Mouse (Mus musculus): ENCODE data around the gene Thsd4. TPM values are rescaled to one million over a fixed set of nuclear protein-coding genes. Genes with fewer than 3 reads are reported as not detected.
A peak's percentile ranks its signal among the peaks of the same experiment; 100 is the strongest.

Gene Thsd4
- total RNA-seq (2021) = 1 to 10 TPM; 7.5 to 8.9 TPM
- long read RNA-seq, experiment 1, partial matches to known transcripts = 0 of 1 reads
- long read RNA-seq, experiment 1, other reads (novel, unspliced or antisense) = 1 of 1 reads
- long read RNA-seq, experiment 2, full-length matches to known transcripts = 2 of 3 reads
- long read RNA-seq, experiment 2, partial matches to known transcripts = 0 of 3 reads
- long read RNA-seq, experiment 2, other reads (novel, unspliced or antisense) = 1 of 3 reads

- intact Hi-C loops (cut with DNase I) = loop anchor here (10.0 kb wide), 1 partner anchor 247 kb away; no protein-coding TSS in a partner anchor
These were observed at the start of gene Thsd4 for GRCm38 (mm10) chr9:60521806-60522264. Gene Thsd4, minus strand, starts transcription at chr9:60522046.

GRCm38 (mm10) chr9:60571041-60571440 is 49.2 kb upstream of the Thsd4 start:
- DNase-seq (ENCODE audit: low spot score in 2 of 2) = no peak
- intact Hi-C loops (cut with DNase I) = no loop called here

More at GRCm38 (mm10) chr9:60521806-60522264, at the start of gene Thsd4:
- DNase-seq (ENCODE audit: low spot score in 2 of 2) = peak in 1 of 2 experiments; percentile 21

- DNase-seq (ENCODE audit: low spot score in 2 of 2) = no peak
- intact Hi-C loops (cut with DNase I) = no loop called here
These were observed 47.5 kb upstream of the Thsd4 start for GRCm38 (mm10) chr9:60569366-60569765.

GRCm38 (mm10) chr9:60563809-60564208 is 42.0 kb upstream of the Thsd4 start:
- no peak for DNase-seq (ENCODE audit: low spot score in 2 of 2)
- intact Hi-C loops (cut with DNase I) = no loop called here

- no peak for DNase-seq (ENCODE audit: low spot score in 2 of 2)
- intact Hi-C loops (cut with DNase I) = no loop called here
These were observed 40.9 kb upstream of the Thsd4 start for GRCm38 (mm10) chr9:60562443-60563371.

GRCm38 (mm10) chr9:60561641-60562289 is 39.9 kb upstream of the Thsd4 start:
- intact Hi-C loops (cut with DNase I) = no loop called here
- DNase-seq (ENCODE audit: low spot score in 2 of 2) = peak; percentile 48 to 72

- intact Hi-C loops (cut with DNase I) = no loop called here
- DNase-seq (ENCODE audit: low spot score in 2 of 2) = peak in 1 of 2 experiments; percentile 24
These were observed 36.7 kb upstream of the Thsd4 start for GRCm38 (mm10) chr9:60558507-60558906.

GRCm38 (mm10) chr9:60551238-60551637 is 29.4 kb upstream of the Thsd4 start:
- intact Hi-C loops (cut with DNase I) = no loop called here
- DNase-seq (ENCODE audit: low spot score in 2 of 2) = no peak

GRCm38 (mm10) chr9:60548182-60548581 is 26.3 kb upstream of the Thsd4 start:
- DNase-seq (ENCODE audit: low spot score in 2 of 2) = peak; percentile 34 to 51
- intact Hi-C loops (cut with DNase I) = no loop called here

- DNase-seq (ENCODE audit: low spot score in 2 of 2) = no peak
- intact Hi-C loops (cut with DNase I) = no loop called here
These were observed 24.3 kb upstream of the Thsd4 start for GRCm38 (mm10) chr9:60546169-60546568.

GRCm38 (mm10) chr9:60545361-60546096 is 23.7 kb upstream of the Thsd4 start:
- intact Hi-C loops (cut with DNase I) = no loop called here
- DNase-seq (ENCODE audit: low spot score in 2 of 2) = no peak

- intact Hi-C loops (cut with DNase I) = no loop called here
- no peak for DNase-seq (ENCODE audit: low spot score in 2 of 2)
These were observed 21.7 kb upstream of the Thsd4 start for GRCm38 (mm10) chr9:60543422-60544015.

GRCm38 (mm10) chr9:60530310-60530709 is 8.5 kb upstream of the Thsd4 start:
- intact Hi-C loops (cut with DNase I) = no loop called here
- DNase-seq (ENCODE audit: low spot score in 2 of 2) = no peak

- DNase-seq (ENCODE audit: low spot score in 2 of 2) = no peak
- intact Hi-C loops (cut with DNase I) = loop anchor here (10.0 kb wide), 1 partner anchor 255 kb away; no protein-coding TSS in a partner anchor
These were observed 7.8 kb upstream of the Thsd4 start for GRCm38 (mm10) chr9:60529348-60530243.

- intact Hi-C loops (cut with DNase I) = loop anchor here (10.0 kb wide), 1 partner anchor 253 kb away; no protein-coding TSS in a partner anchor
- no peak for DNase-seq (ENCODE audit: low spot score in 2 of 2)
These were observed 6.4 kb upstream of the Thsd4 start for GRCm38 (mm10) chr9:60528269-60528668.

- DNase-seq (ENCODE audit: low spot score in 2 of 2) = no peak
- intact Hi-C loops (cut with DNase I) = loop anchor here (10.0 kb wide), 1 partner anchor 253 kb away; no protein-coding TSS in a partner anchor
These were observed 6.0 kb upstream of the Thsd4 start for GRCm38 (mm10) chr9:60527836-60528235.

GRCm38 (mm10) chr9:60527051-60527450 is 5.2 kb upstream of the Thsd4 start:
- no peak for DNase-seq (ENCODE audit: low spot score in 2 of 2)
- intact Hi-C loops (cut with DNase I) = loop anchor here (10.0 kb wide), 1 partner anchor 252 kb away; no protein-coding TSS in a partner anchor

- intact Hi-C loops (cut with DNase I) = loop anchor here (10.0 kb wide), 1 partner anchor 251 kb away; no protein-coding TSS in a partner anchor
- no peak for DNase-seq (ENCODE audit: low spot score in 2 of 2)
These were observed 4.3 kb upstream of the Thsd4 start for GRCm38 (mm10) chr9:60526195-60526594.

Measured in left cerebral cortex, postnatal 14 days (tissue).